ENCODE assay signal across 26 mouse cellular contexts in the genomic region with DNA sequence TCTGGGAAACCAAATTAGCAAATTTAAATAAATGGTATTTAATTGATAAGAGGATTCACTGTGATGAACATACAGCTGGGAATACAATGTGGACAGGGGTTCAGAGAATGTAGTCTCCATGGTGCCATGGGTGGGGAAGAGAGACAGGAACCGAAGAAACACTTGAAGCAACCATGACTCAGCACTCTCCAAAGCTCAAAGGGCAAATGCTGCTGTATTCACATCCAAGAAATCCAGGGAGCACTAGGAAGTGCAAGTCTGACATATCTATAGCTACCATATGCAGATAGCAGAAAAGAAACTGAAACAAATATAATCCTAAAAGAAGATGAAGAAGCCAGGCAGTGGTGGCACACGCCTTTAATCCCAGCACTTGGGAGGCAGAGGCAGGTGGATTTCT.
DNase-seq lines count a peak whose midpoint lies in the region; ATAC-seq and TF ChIP-seq lines count a peak whose summit lies in the region.
"Had no signal": no experiment of that assay in that cellular context is flagged by ENCODE, and none has a peak within 500 bp of the region (broad histone marks: within the 10 kb centered on the region; RNA-seq: fewer than 3 reads in every experiment).

No protein-coding gene starts in this region.

- no peak for ATAC-seq in liver, postnatal 0 days
- ATAC-seq: activated CD4-positive, CD25-positive, alpha-beta regulatory T cell, adult 4 months; forebrain, embryonic 13.5 days; forebrain, embryonic 16.5 days; hindbrain, postnatal 0 days had no signal

- no peaks in the 10 kb centered on the region for H3K79me2 ChIP-seq in liver, adult 2 months (ENCODE audit: control insufficient read depth, insufficient read depth, low read length)

- intact Hi-C loops in heart, postnatal 14 days (cut with DNase I) = no loop called here

- H3K4me1 ChIP-seq in liver, adult 2 months (ENCODE audit: control insufficient read depth, insufficient read depth, low read length) = 0 out of 2 replicates have a peak, but pooled peaks cover 1% of the 10 kb centered on the region
- H3K4me1 ChIP-seq in liver, postnatal 0 days (ENCODE audit: insufficient read depth) = no peaks in the 10 kb centered on the region
- H3K4me1 ChIP-seq: heart, embryonic 12.5 days; heart, embryonic 15.5 days had no signal

- H3K4me3 ChIP-seq in liver, adult 2 months (ENCODE audit: insufficient read depth, low read depth, low read length) = no peak overlapping the region
- H3K4me3 ChIP-seq in liver, postnatal 0 days (ENCODE audit: low read depth, low read length) = no peak overlapping the region
- H3K4me3 ChIP-seq: forebrain, embryonic 10.5 days; forebrain, embryonic 13.5 days; gastrocnemius, adult 2 months; heart, embryonic 12.5 days; heart, embryonic 15.5 days had no signal

- no peak for TF ChIP-seq POLR2A in liver, adult 2 months (IDR thresholded peaks at IDR 0.05; ENCODE audit: extremely low read depth, insufficient read depth, low read length)

- no peak for TF ChIP-seq CTCF in liver, adult 2 months (IDR thresholded peaks at IDR 0.05; ENCODE audit: low read depth, low read length)
- no peak for TF ChIP-seq CTCF in liver, postnatal 0 days (IDR thresholded peaks at IDR 0.05; ENCODE audit: low read depth)

- WGBS in liver, adult 2 months = 65% methylated on average over 2 of the region's 2 CpGs
- 70% methylated on average over 2 of the region's 2 CpGs for WGBS in liver, postnatal 0 days (ENCODE audit: insufficient replicate concordance)

- peak; percentile 54 for DNase-seq in heart, adult 11 months
- DNase-seq in heart, postnatal 14 days = no peak
- peak; percentile 14 for DNase-seq in liver, adult 2 months (ENCODE audit: extremely low read depth, low read depth, low spot score)
- no peak for DNase-seq in liver, postnatal 0 days
- DNase-seq in ZHBTc4 (ENCODE audit: low read depth, low spot score) = peak; percentile 8
- no peak for DNase-seq in spleen, postnatal 4 days (ENCODE audit: low spot score in 2 of 2)
- DNase-seq in frontal cortex, postnatal 14 days (ENCODE audit: low spot score in 2 of 2) = no peak
- DNase-seq: adrenal gland, adult 8-10 months; adrenal gland, postnatal 25 days; cerebellum, adult 18-20 months; cerebellum, adult 9-10 months; cerebellum, postnatal 14 days; gastrocnemius, adult 2 months; gastrocnemius, postnatal 14 days; heart, adult 18-20 months; heart, postnatal 10 days; heart, postnatal 4 days had no signal

- no peaks in the 10 kb centered on the region for H3K27me3 ChIP-seq in liver, adult 2 months (ENCODE audit: control insufficient read depth, insufficient read depth, low read length)
- H3K27me3 ChIP-seq in liver, postnatal 0 days (ENCODE audit: insufficient read depth, low read length) = no peaks in the 10 kb centered on the region
- H3K27me3 ChIP-seq: forebrain, embryonic 13.5 days; heart, embryonic 12.5 days; heart, embryonic 15.5 days had no signal

- no peak overlapping the region for H3K27ac ChIP-seq in liver, adult 2 months (replicated peaks; ENCODE audit: insufficient read depth, low read depth, low read length)
- no peak overlapping the region for H3K27ac ChIP-seq in liver, postnatal 0 days (ENCODE audit: low read depth)
- H3K27ac ChIP-seq: forebrain, embryonic 10.5 days; forebrain, embryonic 13.5 days; gastrocnemius, adult 2 months; heart, embryonic 15.5 days; hindbrain, embryonic 14.5 days; hindbrain, postnatal 0 days had no signal

- TF ChIP-seq EP300 in liver, postnatal 0 days (IDR thresholded peaks at IDR 0.05; ENCODE audit: low read depth) = no peak

- no peaks in the 10 kb centered on the region for H3K36me3 ChIP-seq in liver, adult 2 months (ENCODE audit: control insufficient read depth, insufficient read depth, low read length)
- no peaks in the 10 kb centered on the region for H3K36me3 ChIP-seq in liver, postnatal 0 days (replicated peaks; ENCODE audit: insufficient read depth, low read length)
- H3K36me3 ChIP-seq: forebrain, embryonic 10.5 days; G1E; heart, embryonic 12.5 days; heart, embryonic 15.5 days had no signal

- no peak overlapping the region for H3K4me2 ChIP-seq in liver, postnatal 0 days (ENCODE audit: low read depth, low read length)
- H3K4me2 ChIP-seq: forebrain, embryonic 13.5 days; heart, embryonic 12.5 days; heart, embryonic 15.5 days; hindbrain, embryonic 14.5 days had no signal

- no peaks in the 10 kb centered on the region for H3K9me3 ChIP-seq in liver, postnatal 0 days (ENCODE audit: low read length)
- H3K9me3 ChIP-seq: forebrain, embryonic 10.5 days; forebrain, embryonic 13.5 days; heart, embryonic 12.5 days; heart, embryonic 15.5 days had no signal

- H3K9ac ChIP-seq in liver, adult 2 months (ENCODE audit: low read depth, low read length) = no peak overlapping the region
- no peak overlapping the region for H3K9ac ChIP-seq in liver, postnatal 0 days (replicated peaks)
- H3K9ac ChIP-seq: forebrain, embryonic 13.5 days; heart, embryonic 12.5 days; heart, embryonic 15.5 days; hindbrain, embryonic 14.5 days had no signal

Comparison
In these comparisons a context has a peak if more than half of its experiments do, and no peak if none do; other contexts are left out.
1. DNase-seq: peak in heart, adult 11 months (single experiment), liver, adult 2 months (single experiment) and ZHBTc4 (single experiment); none in heart, postnatal 14 days (0 of 2), liver, postnatal 0 days (single experiment), spleen, postnatal 4 days (0 of 2) and frontal cortex, postnatal 14 days (0 of 2).